Mouse (Mus musculus): ENCODE data around the gene C530025M09Rik. TPM values are rescaled to one million over a fixed set of nuclear protein-coding genes. Genes with fewer than 3 reads are reported as not detected.

Gene C530025M09Rik
- total RNA-seq (2012; rRNA removed) (not detected in 2 replicates), polyA plus RNA-seq (2012; ENCODE audit: insufficient read depth in 1 of 2, insufficient read length in 2 of 2, low read depth in 1 of 2, low replicate concordance in 2 of 2, missing spikeins in 1 of 2) (not detected)

- Histone ChIP-seq H3K9ac (ENCODE audit: control insufficient read depth, low read depth, low read length, poor library complexity, severe bottlenecking) (no peak within 1 kb of the TSS), H3K4me3 (ENCODE audit: control insufficient read depth in 1 of 2, insufficient read depth in 1 of 2, low read depth in 2 of 2, low read length in 2 of 2) (no peak within 1 kb of the TSS)
- DNase-seq (ENCODE audit: low read depth, low spot score): no peak
Measured at GRCm38 (mm10) chr2:149830536-149831458, at the start of gene C530025M09Rik. C530025M09Rik (minus strand) TSS chr2:149831213.

GRCm38 (mm10) chr2:149877954-149878353, 46.9 kb upstream of the C530025M09Rik start:
- DNase-seq (ENCODE audit: low read depth, low spot score): no peak

More at GRCm38 (mm10) chr2:149830536-149831458, at the start of gene C530025M09Rik:
- H3K79me2 ChIP-seq (ENCODE audit: control insufficient read depth, insufficient read depth, low read length, poor library complexity): no peaks in the 10 kb centered on the region
- no peaks in the 10 kb centered on the region for H3K27me3 ChIP-seq (ENCODE audit: control insufficient read depth in 1 of 2, insufficient read depth in 2 of 2, low read length in 2 of 2)
- H3K4me1 ChIP-seq (ENCODE audit: control insufficient read depth in 1 of 2, insufficient read depth in 2 of 2, low read length in 2 of 2): no peaks in the 10 kb centered on the region
- no peaks in the 10 kb centered on the region for H3K36me3 ChIP-seq (ENCODE audit: control insufficient read depth in 1 of 2, insufficient read depth in 2 of 2, low read length in 2 of 2)
- no peak for TF ChIP-seq MXI1 (IDR thresholded peaks at IDR 0.05; ENCODE audit: low read depth, low read length)
- no peak for TF ChIP-seq MYC (IDR thresholded peaks at IDR 0.05; ENCODE audit: low read depth, low read length)
- no peak for TF ChIP-seq MAFK (IDR thresholded peaks at IDR 0.05; ENCODE audit: borderline replicate concordance, low read depth, low read length)
- TF ChIP-seq CHD1 (IDR thresholded peaks at IDR 0.05; ENCODE audit: low read depth, low read length): no peak
- no peak for TF ChIP-seq JUND (IDR thresholded peaks at IDR 0.05; ENCODE audit: low read depth, low read length)
- no peak for TF ChIP-seq ELF1 (IDR thresholded peaks at IDR 0.05; ENCODE audit: low read depth, low read length)
- no peaks in the 10 kb centered on the region for H3K9me3 ChIP-seq (replicated peaks; ENCODE audit: insufficient read depth, low read length)
- no peak within 1 kb of the TSS for H3K27ac ChIP-seq (ENCODE audit: control insufficient read depth, low read depth, low read length)

GRCm38 (mm10) chr2:149873346-149873745, 42.3 kb upstream of the C530025M09Rik start:
- H3K9ac ChIP-seq (ENCODE audit: control insufficient read depth, low read depth, low read length, poor library complexity, severe bottlenecking): no peak overlapping the region
- H3K9me3 ChIP-seq (replicated peaks; ENCODE audit: insufficient read depth, low read length): no peaks in the 10 kb centered on the region
- no peak overlapping the region for H3K27ac ChIP-seq (ENCODE audit: control insufficient read depth, low read depth, low read length)
- H3K4me3 ChIP-seq (ENCODE audit: control insufficient read depth in 1 of 2, insufficient read depth in 1 of 2, low read depth in 2 of 2, low read length in 2 of 2): no peak overlapping the region
- H3K79me2 ChIP-seq (ENCODE audit: control insufficient read depth, insufficient read depth, low read length, poor library complexity): no peaks in the 10 kb centered on the region
- H3K36me3 ChIP-seq (ENCODE audit: control insufficient read depth in 1 of 2, insufficient read depth in 2 of 2, low read length in 2 of 2): no peaks in the 10 kb centered on the region
- no peaks in the 10 kb centered on the region for H3K4me1 ChIP-seq (ENCODE audit: control insufficient read depth in 1 of 2, insufficient read depth in 2 of 2, low read length in 2 of 2)
- H3K27me3 ChIP-seq (ENCODE audit: control insufficient read depth in 1 of 2, insufficient read depth in 2 of 2, low read length in 2 of 2): no peaks in the 10 kb centered on the region
- TF ChIP-seq ELF1 (IDR thresholded peaks at IDR 0.05; ENCODE audit: low read depth, low read length) (no peak), ZMIZ1 (IDR thresholded peaks at IDR 0.05; ENCODE audit: low read depth, low read length) (no peak), GATA1 (IDR thresholded peaks at IDR 0.05; ENCODE audit: low read depth, low read length) (no peak), JUND (IDR thresholded peaks at IDR 0.05; ENCODE audit: low read depth, low read length) (no peak), SIN3A (IDR thresholded peaks at IDR 0.05; ENCODE audit: low read length) (no peak), ETS1 (IDR thresholded peaks at IDR 0.05; ENCODE audit: low read depth, low read length) (no peak), MYB (IDR thresholded peaks at IDR 0.05; ENCODE audit: low read depth, low read length) (no peak), MAZ (IDR thresholded peaks at IDR 0.05; ENCODE audit: low read depth, low read length) (no peak), KAT2A (conservative IDR thresholded peaks at IDR 0.05; ENCODE audit: low read depth, low read length) (no peak), ZKSCAN1 (IDR thresholded peaks at IDR 0.05; ENCODE audit: low read depth, low read length) (no peak), CTCF (IDR thresholded peaks at IDR 0.05 in 2 of 3, conservative IDR thresholded peaks at IDR 0.05 in 1 of 3; ENCODE audit: control insufficient read depth in 1 of 3, insufficient read depth in 1 of 3, low read depth in 2 of 3, low read length in 3 of 3, poor library complexity in 1 of 3, severe bottlenecking in 1 of 3) (no peak), POLR2A (IDR thresholded peaks at IDR 0.05; ENCODE audit: control insufficient read depth in 1 of 2, insufficient read depth in 1 of 2, low read depth in 1 of 2, low read length in 2 of 2, poor library complexity in 1 of 2) (no peak), GABPA (IDR thresholded peaks at IDR 0.05; ENCODE audit: low read depth, low read length) (no peak), SMC3 (IDR thresholded peaks at IDR 0.05; ENCODE audit: low read depth, low read length) (no peak), ZC3H11A (IDR thresholded peaks at IDR 0.05; ENCODE audit: low read depth, low read length) (no peak), RAD21 (IDR thresholded peaks at IDR 0.05; ENCODE audit: low read depth, low read length) (no peak), CHD2 (IDR thresholded peaks at IDR 0.05; ENCODE audit: low read length) (no peak), POLR2AphosphoS5 (IDR thresholded peaks at IDR 0.05; ENCODE audit: borderline replicate concordance, low read depth, low read length) (no peak), MAX (IDR thresholded peaks at IDR 0.05; ENCODE audit: low read length) (no peak), MAFK (IDR thresholded peaks at IDR 0.05; ENCODE audit: borderline replicate concordance, low read depth, low read length) (no peak)
- DNase-seq (ENCODE audit: low read depth, low spot score): no peak

More at GRCm38 (mm10) chr2:149877954-149878353, 46.9 kb upstream of the C530025M09Rik start:
- H3K9me3 ChIP-seq (replicated peaks; ENCODE audit: insufficient read depth, low read length): no peaks in the 10 kb centered on the region
- H3K4me1 ChIP-seq (ENCODE audit: control insufficient read depth in 1 of 2, insufficient read depth in 2 of 2, low read length in 2 of 2): no peaks in the 10 kb centered on the region
- H3K27ac ChIP-seq (ENCODE audit: control insufficient read depth, low read depth, low read length): no peak overlapping the region
- H3K36me3 ChIP-seq (ENCODE audit: control insufficient read depth in 1 of 2, insufficient read depth in 2 of 2, low read length in 2 of 2): no peaks in the 10 kb centered on the region
- no peak for TF ChIP-seq ELF1 (IDR thresholded peaks at IDR 0.05; ENCODE audit: low read depth, low read length)
- TF ChIP-seq USF1 (IDR thresholded peaks at IDR 0.05; ENCODE audit: low read depth, low read length): no peak
- no peak for TF ChIP-seq POLR2AphosphoS2 (IDR thresholded peaks at IDR 0.05; ENCODE audit: low read length)
- TF ChIP-seq SMC3 (IDR thresholded peaks at IDR 0.05; ENCODE audit: low read depth, low read length): no peak
- TF ChIP-seq ZKSCAN1 (IDR thresholded peaks at IDR 0.05; ENCODE audit: low read depth, low read length): no peak
- TF ChIP-seq RCOR1 (IDR thresholded peaks at IDR 0.05; ENCODE audit: low read depth, low read length): no peak
- no peak for TF ChIP-seq ZC3H11A (IDR thresholded peaks at IDR 0.05; ENCODE audit: low read depth, low read length)
- H3K79me2 ChIP-seq (ENCODE audit: control insufficient read depth, insufficient read depth, low read length, poor library complexity): no peaks in the 10 kb centered on the region
- H3K27me3 ChIP-seq (ENCODE audit: control insufficient read depth in 1 of 2, insufficient read depth in 2 of 2, low read length in 2 of 2): no peaks in the 10 kb centered on the region
- no peak overlapping the region for H3K4me3 ChIP-seq (ENCODE audit: control insufficient read depth in 1 of 2, insufficient read depth in 1 of 2, low read depth in 2 of 2, low read length in 2 of 2)
- H3K9ac ChIP-seq (ENCODE audit: control insufficient read depth, low read depth, low read length, poor library complexity, severe bottlenecking): no peak overlapping the region
